Mouse (Mus musculus): ENCODE results near the gene Arap2. TPM values are rescaled to one million over a fixed set of nuclear protein-coding genes. Genes with fewer than 3 reads are reported as not detected.

Arap2 gene
- polyA plus RNA-seq, 1 experiment = 0.04 TPM

- Histone ChIP-seq H3K9me3 (no peaks in the 10 kb centered on the region), H3K4me3 (replicated peaks) (no peak overlapping the region), H3K27me3 (replicated peaks) (no peaks in the 10 kb centered on the region), H3K4me1 (peaks cover 38% of the 10 kb centered on the region), H3K36me3 (replicated peaks; ENCODE audit: low read length) (no peaks in the 10 kb centered on the region)
- TF ChIP-seq GATA1 (IDR thresholded peaks at IDR 0.05; ENCODE audit: borderline replicate concordance, low read length) (no peak), FLI1 (IDR thresholded peaks at IDR 0.05; ENCODE audit: low read length) (no peak)
Observed at GRCm38 (mm10) chr5:62710955-62711354, 55.0 kb downstream of the Arap2 start.

- Histone ChIP-seq H3K9me3 (no peaks in the 10 kb centered on the region), H3K27me3 (replicated peaks) (no peaks in the 10 kb centered on the region), H3K36me3 (replicated peaks; ENCODE audit: low read length) (no peaks in the 10 kb centered on the region), H3K4me3 (replicated peaks) (no peak overlapping the region), H3K4me1 (peaks cover 22% of the 10 kb centered on the region)
- TF ChIP-seq GATA1 (IDR thresholded peaks at IDR 0.05; ENCODE audit: borderline replicate concordance, low read length) (no peak), FLI1 (IDR thresholded peaks at IDR 0.05; ENCODE audit: low read length) (no peak)
Observed at GRCm38 (mm10) chr5:62706900-62707299, 59.1 kb downstream of the Arap2 start.

GRCm38 (mm10) chr5:62689965-62690364 is 76.0 kb downstream of the Arap2 start:
- Histone ChIP-seq H3K27me3 (replicated peaks) (no peaks in the 10 kb centered on the region), H3K9me3 (no peaks in the 10 kb centered on the region), H3K4me3 (replicated peaks) (no peak overlapping the region), H3K36me3 (replicated peaks; ENCODE audit: low read length) (peaks cover 3% of the 10 kb centered on the region), H3K4me1 (peaks cover 12% of the 10 kb centered on the region)
- no peak for TF ChIP-seq FLI1 (IDR thresholded peaks at IDR 0.05; ENCODE audit: low read length)
- no peak for TF ChIP-seq GATA1 (IDR thresholded peaks at IDR 0.05; ENCODE audit: borderline replicate concordance, low read length)

GRCm38 (mm10) chr5:62683751-62684150 is 82.2 kb downstream of the Arap2 start:
- Histone ChIP-seq H3K9me3 (no peaks in the 10 kb centered on the region), H3K36me3 (replicated peaks; ENCODE audit: low read length) (no peaks in the 10 kb centered on the region), H3K4me1 (peaks cover 4% of the 10 kb centered on the region; the same call in 1 of the 2 replicates), H3K4me3 (replicated peaks) (no peak overlapping the region), H3K27me3 (replicated peaks) (no peaks in the 10 kb centered on the region)
- no peak for TF ChIP-seq FLI1 (IDR thresholded peaks at IDR 0.05; ENCODE audit: low read length)
- no peak for TF ChIP-seq GATA1 (IDR thresholded peaks at IDR 0.05; ENCODE audit: borderline replicate concordance, low read length)

GRCm38 (mm10) chr5:62683207-62683606 is 82.8 kb downstream of the Arap2 start:
- TF ChIP-seq FLI1 (IDR thresholded peaks at IDR 0.05; ENCODE audit: low read length) = no peak
- no peak for TF ChIP-seq GATA1 (IDR thresholded peaks at IDR 0.05; ENCODE audit: borderline replicate concordance, low read length)
- H3K36me3 ChIP-seq (replicated peaks; ENCODE audit: low read length) = no peaks in the 10 kb centered on the region

GRCm38 (mm10) chr5:62677390-62677789 is 88.6 kb downstream of the Arap2 start:
- Histone ChIP-seq H3K36me3 (replicated peaks; ENCODE audit: low read length) (peaks cover 8% of the 10 kb centered on the region), H3K4me3 (replicated peaks) (no peak overlapping the region), H3K27me3 (replicated peaks) (no peaks in the 10 kb centered on the region), H3K4me1 (peaks cover 4% of the 10 kb centered on the region; the same call in 1 of the 2 replicates), H3K9me3 (no peaks in the 10 kb centered on the region)
- TF ChIP-seq GATA1 (IDR thresholded peaks at IDR 0.05; ENCODE audit: borderline replicate concordance, low read length) (no peak), FLI1 (IDR thresholded peaks at IDR 0.05; ENCODE audit: low read length) (no peak)

More at GRCm38 (mm10) chr5:62683207-62683606, 82.8 kb downstream of the Arap2 start:
- H3K4me1 ChIP-seq = peaks cover 4% of the 10 kb centered on the region; the same call in 1 of the 2 replicates
- H3K9me3 ChIP-seq = no peaks in the 10 kb centered on the region
- H3K4me3 ChIP-seq (replicated peaks) = no peak overlapping the region
- no peaks in the 10 kb centered on the region for H3K27me3 ChIP-seq (replicated peaks)

- H3K27me3 ChIP-seq (replicated peaks) = no peaks in the 10 kb centered on the region
- peaks cover 21% of the 10 kb centered on the region for H3K36me3 ChIP-seq (replicated peaks; ENCODE audit: low read length)
- TF ChIP-seq GATA1 (IDR thresholded peaks at IDR 0.05; ENCODE audit: borderline replicate concordance, low read length) = no peak
- no peak for TF ChIP-seq FLI1 (IDR thresholded peaks at IDR 0.05; ENCODE audit: low read length)
- H3K9me3 ChIP-seq = no peaks in the 10 kb centered on the region
- no peak overlapping the region for H3K4me3 ChIP-seq (replicated peaks)
- no peaks in the 10 kb centered on the region for H3K4me1 ChIP-seq
Observed at GRCm38 (mm10) chr5:62672736-62673436, 93.1 kb downstream of the Arap2 start.

GRCm38 (mm10) chr5:62665329-62665728 is 100.6 kb downstream of the Arap2 start:
- no peak overlapping the region for H3K4me3 ChIP-seq (replicated peaks)
- H3K27me3 ChIP-seq (replicated peaks) = no peaks in the 10 kb centered on the region
- H3K9me3 ChIP-seq = no peaks in the 10 kb centered on the region
- TF ChIP-seq GATA1 (IDR thresholded peaks at IDR 0.05; ENCODE audit: borderline replicate concordance, low read length) (no peak), FLI1 (IDR thresholded peaks at IDR 0.05; ENCODE audit: low read length) (no peak)
- H3K36me3 ChIP-seq (replicated peaks; ENCODE audit: low read length) = peaks cover 15% of the 10 kb centered on the region
- no peaks in the 10 kb centered on the region; the same call in 1 of the 2 replicates for H3K4me1 ChIP-seq

GRCm38 (mm10) chr5:62664847-62665246 is 101.1 kb downstream of the Arap2 start:
- H3K4me3 ChIP-seq (replicated peaks) = no peak overlapping the region

GRCm38 (mm10) chr5:62663206-62663605 is 102.8 kb downstream of the Arap2 start:
- no peak for TF ChIP-seq FLI1 (IDR thresholded peaks at IDR 0.05; ENCODE audit: low read length)
- no peak overlapping the region for H3K4me3 ChIP-seq (replicated peaks)
- H3K36me3 ChIP-seq (replicated peaks; ENCODE audit: low read length) = peaks cover 6% of the 10 kb centered on the region
- no peaks in the 10 kb centered on the region; the same call in 1 of the 2 replicates for H3K4me1 ChIP-seq
- no peaks in the 10 kb centered on the region for H3K27me3 ChIP-seq (replicated peaks)
- no peaks in the 10 kb centered on the region for H3K9me3 ChIP-seq

More at GRCm38 (mm10) chr5:62664847-62665246, 101.1 kb downstream of the Arap2 start:
- no peaks in the 10 kb centered on the region for H3K9me3 ChIP-seq
- no peaks in the 10 kb centered on the region for H3K27me3 ChIP-seq (replicated peaks)
- peaks cover 15% of the 10 kb centered on the region for H3K36me3 ChIP-seq (replicated peaks; ENCODE audit: low read length)
- no peak for TF ChIP-seq GATA1 (IDR thresholded peaks at IDR 0.05; ENCODE audit: borderline replicate concordance, low read length)
- no peak for TF ChIP-seq FLI1 (IDR thresholded peaks at IDR 0.05; ENCODE audit: low read length)
- no peaks in the 10 kb centered on the region; the same call in 1 of the 2 replicates for H3K4me1 ChIP-seq

Data from megakaryocyte, embryonic 14.5 days (primary cell).